ENCODE assay signal across 8 mouse cellular contexts in genomic region chr8:123832757-123833156, GRCm38 (mm10). TPM values are rescaled to one million over a fixed set of nuclear protein-coding genes. Genes with fewer than 3 reads are reported as not detected.
DNase-seq lines count a peak whose midpoint lies in the region; ATAC-seq and TF ChIP-seq lines count a peak whose summit lies in the region.

No protein-coding gene starts in this region.

- DNase-seq in embryo, embryonic 11 days, result peak; percentile 11
- DNase-seq in embryo, embryonic 9.5 days (ENCODE audit: extremely low spot score), result no peak
- DNase-seq in right cerebral cortex, postnatal 4 days, result peak; percentile 43
- DNase-seq in right cerebral cortex, adult 2 months (ENCODE audit: low spot score in 2 of 2), result no peak
- DNase-seq in kidney, postnatal 25 days, result peak; percentile 67 to 80
- DNase-seq in spleen, adult 2 months (ENCODE audit: low read depth in 1 of 2, low spot score in 2 of 2), result peak in 1 of 2 experiments; percentile 22

- no peaks in the 10 kb centered on the region for H3K27me3 ChIP-seq in spleen, adult 2 months (ENCODE audit: control insufficient read depth, insufficient read depth, low read length)

- ATAC-seq in common myeloid progenitor, adult 5-6 weeks (replicated peaks; ENCODE audit: low read depth, poor library complexity, severe bottlenecking), result peak; percentile 65; the same call in 1 of the 2 replicates
- ATAC-seq in megakaryocyte-erythroid progenitor cell, adult 5-6 weeks (replicated peaks; ENCODE audit: low FRiP score, low TSS enrichment, poor library complexity, severe bottlenecking), result no peak

- no peak for TF ChIP-seq POLR2A in spleen, adult 2 months (IDR thresholded peaks at IDR 0.05; ENCODE audit: low read depth, low read length)

- no peaks in the 10 kb centered on the region for H3K4me1 ChIP-seq in spleen, adult 2 months (ENCODE audit: control insufficient read depth, insufficient read depth, insufficient read length)

- H3K4me3 ChIP-seq in spleen, adult 2 months (ENCODE audit: extremely low read depth, insufficient read depth, insufficient read length), result no peak overlapping the region

- 93% methylated on average over 4 of the region's 4 CpGs for WGBS in spleen, adult 2 months

- peak; percentile 72; the same call in 1 of the 2 replicates for TF ChIP-seq CTCF in spleen, adult 2 months (IDR thresholded peaks at IDR 0.05; ENCODE audit: extremely low read depth, insufficient read depth, insufficient read length, insufficient replicate concordance)

- H3K27ac ChIP-seq in spleen, adult 2 months (ENCODE audit: insufficient read depth, low read length), result no peak overlapping the region

- H3K36me3 ChIP-seq in spleen, adult 2 months (ENCODE audit: control insufficient read depth, insufficient read depth, low read length), result no peaks in the 10 kb centered on the region

RNA-seq across cellular contexts. Expression of gene Rab4a, which starts 27.0 kb away (rescaled TPM):
- total RNA-seq in common myeloid progenitor, adult 5-6 weeks (2017), result 12.5 and 15.9 TPM in 2 replicates
- 4.2 and 4.8 TPM in 2 replicates for polyA plus RNA-seq in spleen, adult 2 months (2012; rRNA removed)
- total RNA-seq in megakaryocyte-erythroid progenitor cell, adult 5-6 weeks (2014; fragmentation: Nextera tagmentation), result 77.5 and 84.1 TPM in 2 replicates
- total RNA-seq in megakaryocyte-erythroid progenitor cell, adult 5-6 weeks (2017), result 23.6 and 42.7 TPM in 2 replicates

RNA-seq across cellular contexts. Expression of gene Ccsap, which starts 27.3 kb away (rescaled TPM):
- total RNA-seq in common myeloid progenitor, adult 5-6 weeks (2017), result 10.6 and 12.2 TPM in 2 replicates
- polyA plus RNA-seq in spleen, adult 2 months (2012; rRNA removed), result 1.8 and 2.8 TPM in 2 replicates
- 7.9 and 11.6 TPM in 2 replicates for total RNA-seq in megakaryocyte-erythroid progenitor cell, adult 5-6 weeks (2014; fragmentation: Nextera tagmentation)
- 11.2 and 12.4 TPM in 2 replicates for total RNA-seq in megakaryocyte-erythroid progenitor cell, adult 5-6 weeks (2017)

Comparison
In these comparisons a context has a peak if more than half of its experiments do, and no peak if none do; other contexts are left out.
1. DNase-seq: peak in embryo, embryonic 11 days (single experiment), right cerebral cortex, postnatal 4 days (single experiment) and kidney, postnatal 25 days (2 of 2); none in embryo, embryonic 9.5 days (single experiment) and right cerebral cortex, adult 2 months (0 of 2).